Mouse (Mus musculus) erythroblast, embryonic 14.5 days (primary cell): ENCODE measurements around the gene Samd10. TPM values are rescaled to one million over a fixed set of nuclear protein-coding genes. Genes with fewer than 3 reads are reported as not detected.

Experiments used
- H3K27me3 ChIP-seq: 2 replicates; pipeline ENCODE4 v1.6.1; 2012; ENCODE audit warnings: inconsistent platforms; ENCODE audit not compliant: control insufficient read depth
- H3K36me3 ChIP-seq: 2 replicates; pipeline ENCODE4 v1.6.1; 2012; ENCODE audit warnings: mild to moderate bottlenecking, inconsistent platforms; ENCODE audit not compliant: control insufficient read depth
- H3K4me1 ChIP-seq: 2 replicates; pipeline ENCODE4 v1.6.1; 2012; ENCODE audit warnings: inconsistent platforms; ENCODE audit not compliant: control insufficient read depth
- H3K4me3 ChIP-seq: replicated peaks from 2 replicates; pipeline ENCODE3; 2012; ENCODE audit warnings: moderate library complexity, mild to moderate bottlenecking, inconsistent platforms
- H3K9me3 ChIP-seq: 2 replicates; pipeline ENCODE4 v1.6.1; 2012; ENCODE audit warnings: low read length, inconsistent platforms, mixed read lengths; ENCODE audit not compliant: control insufficient read depth
- GATA1 ChIP-seq: IDR thresholded peaks from 2 replicates; pipeline ENCODE4 v1.6.1; 2012; ENCODE audit warnings: low read length, inconsistent platforms, mixed read lengths
- TAL1 ChIP-seq: IDR thresholded peaks from 3 replicates; pipeline ENCODE4 v1.6.1; 2012; ENCODE audit warnings: low read length, inconsistent platforms, mixed read lengths
- polyA plus RNA-seq: library from polyadenylated mRNA; stranded (reverse); fragments of >175 nt; gene quantifications from 2 replicates; pipeline ENCODE4 v1.2.3, GENCODE M21; 2012

Gene Samd10
- polyA plus RNA-seq, 1 experiment: not detected

GRCm38 (mm10) chr2:181586124-181586523 lies 12.9 kb downstream of the Samd10 start:
- no peak for TF ChIP-seq GATA1
- TF ChIP-seq TAL1: no peak
- Histone ChIP-seq H3K4me1 (peaks cover 58% of the 10 kb centered on the region), H3K4me3 (no peak overlapping the region), H3K36me3 (peaks cover 71% of the 10 kb centered on the region), H3K27me3 (no peaks in the 10 kb centered on the region), H3K9me3 (no peaks in the 10 kb centered on the region)

- peaks cover 68% of the 10 kb centered on the region for H3K36me3 ChIP-seq
- TF ChIP-seq GATA1: no peak
- H3K27me3 ChIP-seq: no peaks in the 10 kb centered on the region
- H3K9me3 ChIP-seq: no peaks in the 10 kb centered on the region
- H3K4me1 ChIP-seq: peaks cover 58% of the 10 kb centered on the region
- H3K4me3 ChIP-seq: no peak overlapping the region
Measured at GRCm38 (mm10) chr2:181585506-181585905, 13.5 kb downstream of the Samd10 start.

GRCm38 (mm10) chr2:181584411-181584942 lies 14.5 kb downstream of the Samd10 start, which contains the start of gene Uckl1:
Gene Uckl1 (minus strand): TSS chr2:181584892.
- peaks cover 58% of the 10 kb centered on the region for H3K4me1 ChIP-seq
- H3K9me3 ChIP-seq: no peaks in the 10 kb centered on the region
- H3K27me3 ChIP-seq: no peaks in the 10 kb centered on the region
- H3K4me3 ChIP-seq: no peak within 1 kb of the TSS
- H3K36me3 ChIP-seq: peaks cover 61% of the 10 kb centered on the region
- no peak for TF ChIP-seq TAL1
- TF ChIP-seq GATA1: no peak

- no peaks in the 10 kb centered on the region for H3K27me3 ChIP-seq
- H3K9me3 ChIP-seq: no peaks in the 10 kb centered on the region
- H3K4me1 ChIP-seq: peaks cover 63% of the 10 kb centered on the region
- TF ChIP-seq TAL1 (no peak), GATA1 (no peak)
- peaks cover 60% of the 10 kb centered on the region for H3K36me3 ChIP-seq
- no peak overlapping the region for H3K4me3 ChIP-seq
Measured at GRCm38 (mm10) chr2:181583460-181584257, 15.4 kb downstream of the Samd10 start.

GRCm38 (mm10) chr2:181582939-181583338 lies 16.1 kb downstream of the Samd10 start:
- Histone ChIP-seq H3K36me3 (peaks cover 56% of the 10 kb centered on the region), H3K9me3 (no peaks in the 10 kb centered on the region), H3K4me1 (peaks cover 69% of the 10 kb centered on the region), H3K4me3 (no peak overlapping the region), H3K27me3 (no peaks in the 10 kb centered on the region)
- TF ChIP-seq TAL1 (no peak), GATA1 (no peak)

GRCm38 (mm10) chr2:181582358-181582757 lies 16.7 kb downstream of the Samd10 start:
- H3K4me1 ChIP-seq: peaks cover 75% of the 10 kb centered on the region
- peaks cover 52% of the 10 kb centered on the region for H3K36me3 ChIP-seq
- TF ChIP-seq GATA1 (no peak), TAL1 (no peak)
- no peaks in the 10 kb centered on the region for H3K9me3 ChIP-seq
- no peaks in the 10 kb centered on the region for H3K27me3 ChIP-seq
- peak overlapping the region; percentile 83 for H3K4me3 ChIP-seq

- H3K27me3 ChIP-seq: no peaks in the 10 kb centered on the region
- H3K9me3 ChIP-seq: no peaks in the 10 kb centered on the region
- no peak for TF ChIP-seq GATA1
- no peak for TF ChIP-seq TAL1
- peaks cover 83% of the 10 kb centered on the region for H3K4me1 ChIP-seq
- peaks cover 44% of the 10 kb centered on the region for H3K36me3 ChIP-seq
- peak overlapping the region; percentile 83 for H3K4me3 ChIP-seq
Measured at GRCm38 (mm10) chr2:181581402-181582120, 17.5 kb downstream of the Samd10 start.

GRCm38 (mm10) chr2:181581016-181581401 lies 18.0 kb downstream of the Samd10 start:
- TF ChIP-seq TAL1: no peak
- TF ChIP-seq GATA1: no peak
- H3K27me3 ChIP-seq: no peaks in the 10 kb centered on the region
- H3K4me3 ChIP-seq: peak overlapping the region; percentile 83
- peaks cover 39% of the 10 kb centered on the region for H3K36me3 ChIP-seq
- no peaks in the 10 kb centered on the region for H3K9me3 ChIP-seq
- H3K4me1 ChIP-seq: peaks cover 88% of the 10 kb centered on the region

- Histone ChIP-seq H3K9me3 (no peaks in the 10 kb centered on the region), H3K27me3 (no peaks in the 10 kb centered on the region), H3K4me3 (peak overlapping the region; percentile 83), H3K36me3 (peaks cover 34% of the 10 kb centered on the region), H3K4me1 (peaks cover 92% of the 10 kb centered on the region)
- TF ChIP-seq TAL1 (no peak), GATA1 (no peak)
Measured at GRCm38 (mm10) chr2:181580131-181580772, 18.8 kb downstream of the Samd10 start.
